Mouse (Mus musculus) testis, adult 2 months (tissue): ENCODE results near the gene Psmg1.

Experiments used
- CTCF ChIP-seq: fragments of 200-500 bp; IDR thresholded peaks from 2 replicates; pipeline ENCODE4 v1.5.1; 2012; ENCODE audit warnings: low read depth, mild to moderate bottlenecking, inconsistent platforms, low read length, moderate library complexity; ENCODE audit not compliant: control insufficient read depth, insufficient read depth, insufficient replicate concordance
- POLR2A ChIP-seq: fragments of 200-500 bp; IDR thresholded peaks from 2 replicates; pipeline ENCODE4 v1.6.1; 2012; ENCODE audit warnings: low read depth, mild to moderate bottlenecking, inconsistent platforms, low read length, moderate library complexity; ENCODE audit not compliant: control insufficient read depth

DNA sequence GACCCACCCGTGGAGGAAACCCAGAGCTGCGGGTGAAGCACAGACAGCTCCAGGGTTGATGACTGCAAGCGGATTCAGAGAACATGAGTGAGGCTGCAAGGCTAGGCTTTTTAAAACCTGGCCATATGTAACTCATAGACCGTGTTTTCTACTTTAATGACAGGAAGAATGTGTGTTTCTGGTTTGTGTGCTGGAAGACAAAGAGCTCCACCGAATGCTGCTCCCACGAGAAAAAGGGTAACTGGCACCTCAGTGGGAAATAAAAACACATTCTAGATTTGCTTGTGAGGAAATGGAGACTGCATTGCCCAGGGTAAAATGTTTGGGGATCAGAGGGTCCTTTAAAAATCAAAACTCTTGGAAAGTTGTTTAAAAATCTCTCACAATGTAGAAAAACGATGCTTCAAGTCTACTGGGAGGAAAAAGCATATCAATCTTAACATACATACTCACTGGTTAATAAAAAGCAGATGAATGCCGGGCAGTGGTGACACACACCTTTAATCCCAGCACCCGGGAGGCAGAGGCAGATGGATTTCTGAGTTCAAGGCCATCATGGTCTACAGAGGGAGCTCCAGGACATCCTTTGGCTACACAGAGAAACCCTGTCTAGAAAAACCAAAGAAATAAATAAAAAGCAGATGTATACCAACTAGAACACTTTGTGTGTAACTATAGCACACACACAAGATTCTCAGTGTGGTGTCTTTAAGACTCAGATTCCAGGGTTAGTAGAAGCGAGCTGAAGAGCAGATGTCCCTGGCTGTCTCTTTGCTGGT, 551 bp upstream of the Psmg1 start:
- no peak for TF ChIP-seq CTCF
- no peak for TF ChIP-seq POLR2A
